Mouse (Mus musculus): ENCODE measurements around the gene Ttbk2. TPM values are rescaled to one million over a fixed set of nuclear protein-coding genes. Genes with fewer than 3 reads are reported as not detected.

The Ttbk2 gene
- polyA plus RNA-seq, 1 experiment from 2014 or later: 4.9 TPM

DNA sequence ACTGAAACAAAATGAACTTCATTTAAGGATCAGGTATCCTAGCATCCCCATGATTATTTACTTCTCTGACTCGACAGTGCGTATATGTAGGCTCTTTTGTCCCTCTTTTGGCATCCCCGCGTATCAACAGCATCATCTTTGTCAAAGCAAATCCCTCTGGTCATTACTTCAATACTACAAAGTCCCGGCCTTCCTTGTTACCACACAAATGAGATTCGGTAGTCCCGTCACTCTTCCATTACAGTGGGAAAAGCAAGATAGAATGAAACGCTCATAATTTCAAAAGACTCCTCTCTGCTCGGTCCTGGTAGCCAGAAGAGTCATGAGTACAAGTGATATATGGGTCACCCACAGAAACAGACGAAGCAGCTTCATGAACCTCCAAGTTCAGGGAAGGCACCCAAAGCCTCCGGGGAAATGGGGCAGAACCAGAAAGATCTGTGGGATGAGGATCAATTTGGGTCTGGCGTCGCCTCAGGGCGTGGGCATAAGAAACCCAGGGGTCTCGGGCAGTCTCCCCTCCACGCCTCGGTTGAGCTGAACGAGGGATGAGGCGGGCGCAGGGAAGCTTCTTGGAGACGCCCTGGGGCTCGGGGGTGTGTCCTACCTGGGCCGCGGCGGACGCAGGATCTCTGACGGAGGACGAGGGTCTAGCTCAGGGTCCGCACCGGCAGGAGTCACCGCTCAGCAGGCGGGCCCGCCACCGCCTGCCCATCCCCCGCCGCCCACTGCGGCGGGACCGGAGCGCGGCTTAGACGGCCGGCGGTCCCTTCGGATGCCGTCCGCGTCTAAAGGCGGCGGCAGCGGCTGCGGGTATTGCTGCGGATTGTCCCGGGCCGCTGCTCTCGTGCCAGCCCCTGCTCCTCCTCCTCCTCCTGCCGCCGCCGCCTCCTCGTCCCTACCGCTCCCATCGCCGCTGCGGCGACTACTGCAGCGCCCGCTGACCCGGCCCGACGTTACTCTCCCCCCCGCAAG is 668 bp downstream of the Ttbk2 start, which contains the start of gene Cdan1:
Gene Cdan1 (minus strand): TSS at position 680 of the 975 bp plus-strand sequence.
- Histone ChIP-seq H3K4me1 (peaks cover 14% of the 10 kb centered on the region), H3K9me3 (no peaks in the 10 kb centered on the region), H3K36me3 (replicated peaks) (no peaks in the 10 kb centered on the region), H3K27ac (replicated peaks) (peak within 1 kb of the TSS; percentile 91), H3K27me3 (replicated peaks; ENCODE audit: low read depth, poor library complexity, severe bottlenecking) (no peaks in the 10 kb centered on the region), H3K4me3 (peak within 1 kb of the TSS; percentile 95)
- WGBS: under 1% methylated on average over 70 of the region's 71 CpGs
- peak; percentile 69 for DNase-seq (ENCODE audit: low spot score)

DNA sequence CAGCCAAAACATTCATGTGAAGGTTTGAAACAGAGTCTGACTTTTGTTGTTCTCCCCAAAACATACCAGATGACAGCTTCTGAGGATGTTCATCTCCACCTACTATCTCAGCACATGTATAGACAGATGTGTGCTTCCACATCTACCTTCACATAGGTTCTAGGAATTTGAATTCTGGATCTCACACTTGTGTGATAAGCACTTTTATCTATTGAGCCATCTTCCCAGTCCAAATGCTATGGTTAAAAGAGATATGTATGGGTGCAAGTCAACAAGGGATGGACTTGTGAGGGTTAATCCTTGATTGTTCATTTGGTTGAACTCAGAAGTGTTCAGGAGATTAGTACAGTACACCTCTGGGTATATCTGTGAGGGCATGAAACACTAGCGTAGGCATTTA is 5.1 kb downstream of the Ttbk2 start:
- DNase-seq (ENCODE audit: low spot score): no peak
- Histone ChIP-seq H3K4me3 (no peak overlapping the region), H3K4me1 (peaks cover 8% of the 10 kb centered on the region), H3K9me3 (no peaks in the 10 kb centered on the region), H3K27me3 (replicated peaks; ENCODE audit: low read depth, poor library complexity, severe bottlenecking) (no peaks in the 10 kb centered on the region), H3K36me3 (replicated peaks) (no peaks in the 10 kb centered on the region), H3K27ac (replicated peaks) (no peak overlapping the region)
- WGBS: 96% methylated on average over 1 of the region's 1 CpGs

- no peaks in the 10 kb centered on the region for H3K36me3 ChIP-seq (replicated peaks)
- WGBS: 83% methylated on average over 4 of the region's 4 CpGs
- no peaks in the 10 kb centered on the region for H3K27me3 ChIP-seq (replicated peaks; ENCODE audit: low read depth, poor library complexity, severe bottlenecking)
- DNase-seq (ENCODE audit: low spot score): no peak
- H3K27ac ChIP-seq (replicated peaks): no peak overlapping the region
- no peak overlapping the region for H3K4me3 ChIP-seq
- H3K9me3 ChIP-seq: no peaks in the 10 kb centered on the region
- H3K4me1 ChIP-seq: peaks cover 3% of the 10 kb centered on the region
These were observed 6.4 kb downstream of the Ttbk2 start for GRCm38 (mm10) chr2:120843990-120844389.

DNA sequence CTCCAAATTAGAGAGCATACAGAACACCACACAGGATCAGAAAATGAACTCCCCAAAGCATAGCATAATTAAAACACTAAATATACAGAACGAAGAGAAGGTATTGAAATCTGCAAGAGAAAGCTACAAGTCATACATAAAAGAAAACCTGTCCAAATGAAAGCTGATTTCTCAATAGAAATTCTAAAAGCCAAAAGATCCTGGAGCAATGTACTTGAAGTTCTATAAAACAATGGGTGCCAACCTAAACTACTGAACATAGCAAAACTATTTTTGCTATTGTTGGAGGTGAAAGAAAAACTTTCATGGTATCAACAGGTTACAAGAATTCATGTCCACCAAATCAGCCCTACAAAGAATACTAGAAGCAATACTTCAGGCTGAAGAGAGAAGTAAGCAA is 9.2 kb downstream of the Ttbk2 start:
- Histone ChIP-seq H3K4me1 (no peaks in the 10 kb centered on the region), H3K27me3 (replicated peaks; ENCODE audit: low read depth, poor library complexity, severe bottlenecking) (no peaks in the 10 kb centered on the region), H3K27ac (replicated peaks) (no peak overlapping the region), H3K4me3 (no peak overlapping the region), H3K9me3 (peaks cover 8% of the 10 kb centered on the region; the same call in 1 of the 2 replicates), H3K36me3 (replicated peaks) (peaks cover 6% of the 10 kb centered on the region; the same call in 1 of the 2 replicates)
- WGBS: 85% methylated on average over 1 of the region's 1 CpGs
- DNase-seq (ENCODE audit: low spot score): no peak

DNA sequence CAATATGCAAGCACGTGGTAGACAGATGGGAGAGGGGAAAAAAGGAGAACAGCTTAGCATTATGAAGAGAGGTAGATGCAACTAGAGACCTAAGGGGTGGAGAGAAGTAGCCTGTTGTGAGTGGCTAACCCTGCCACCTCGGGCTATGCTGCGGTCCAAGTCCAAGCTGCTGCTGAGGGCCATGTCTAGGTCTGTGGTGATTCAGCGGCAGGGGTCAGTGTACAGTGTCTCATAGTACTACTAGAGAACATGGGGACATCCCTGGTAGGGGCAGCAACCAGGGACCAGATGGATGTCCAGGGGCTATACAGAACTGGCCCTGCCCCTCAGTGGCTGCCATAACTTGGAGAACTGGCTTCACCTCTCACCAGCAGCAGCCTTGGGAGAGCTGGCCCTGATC is 15.2 kb downstream of the Ttbk2 start:
- WGBS: 96% methylated on average over 4 of the region's 4 CpGs
- Histone ChIP-seq H3K9me3 (peaks cover 8% of the 10 kb centered on the region; the same call in 1 of the 2 replicates), H3K4me1 (no peaks in the 10 kb centered on the region), H3K27me3 (replicated peaks; ENCODE audit: low read depth, poor library complexity, severe bottlenecking) (no peaks in the 10 kb centered on the region), H3K4me3 (no peak overlapping the region), H3K36me3 (replicated peaks) (peaks cover 30% of the 10 kb centered on the region), H3K27ac (replicated peaks) (no peak overlapping the region)
- DNase-seq (ENCODE audit: low spot score): no peak

DNA sequence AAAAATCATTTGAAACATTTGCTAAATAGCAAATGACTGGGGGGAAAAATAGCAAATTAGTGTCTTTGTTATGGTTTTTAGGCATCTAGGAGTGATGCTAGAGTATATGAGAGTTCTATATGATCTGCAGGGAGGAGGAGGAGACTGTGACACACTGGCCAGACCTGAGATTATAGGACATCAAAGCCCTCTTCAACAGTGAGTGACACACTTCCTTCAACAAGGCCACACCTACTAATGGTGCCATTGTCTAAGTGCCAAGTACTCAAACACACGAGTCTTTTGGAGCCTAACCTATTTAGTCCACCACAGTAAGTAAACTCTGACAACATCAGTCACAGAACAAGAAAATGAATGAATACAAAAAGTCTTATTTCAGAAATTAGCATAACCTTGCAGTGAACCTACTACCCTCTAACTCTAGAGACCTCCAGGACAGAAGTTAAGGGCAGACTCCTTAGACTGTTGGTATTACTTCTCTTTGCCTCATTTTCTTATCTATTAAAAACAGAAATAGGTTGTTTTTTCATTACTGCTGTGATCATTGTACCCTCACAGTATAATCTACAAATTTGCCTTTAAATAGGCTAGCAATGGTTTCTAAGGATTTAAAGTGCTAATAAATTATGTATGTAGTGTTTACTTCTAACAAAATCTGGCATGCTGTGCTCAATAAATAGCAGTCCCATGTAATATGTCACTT is 23.3 kb downstream of the Ttbk2 start:
- no peak for DNase-seq (ENCODE audit: low spot score)
- 69% methylated on average over 1 of the region's 1 CpGs for WGBS
- no peak overlapping the region for H3K4me3 ChIP-seq
- no peaks in the 10 kb centered on the region for H3K4me1 ChIP-seq
- H3K27me3 ChIP-seq (replicated peaks; ENCODE audit: low read depth, poor library complexity, severe bottlenecking): no peaks in the 10 kb centered on the region
- H3K27ac ChIP-seq (replicated peaks): no peak overlapping the region
- peaks cover 17% of the 10 kb centered on the region for H3K36me3 ChIP-seq (replicated peaks)
- H3K9me3 ChIP-seq: no peaks in the 10 kb centered on the region

- no peak overlapping the region for H3K27ac ChIP-seq (replicated peaks)
- H3K4me3 ChIP-seq: no peak overlapping the region
- no peaks in the 10 kb centered on the region for H3K4me1 ChIP-seq
- no peak for DNase-seq (ENCODE audit: low spot score)
- H3K9me3 ChIP-seq: no peaks in the 10 kb centered on the region
- peaks cover 47% of the 10 kb centered on the region for H3K36me3 ChIP-seq (replicated peaks)
- no peaks in the 10 kb centered on the region for H3K27me3 ChIP-seq (replicated peaks; ENCODE audit: low read depth, poor library complexity, severe bottlenecking)
- WGBS: 91% methylated on average over 2 of the region's 2 CpGs
These were observed 80.0 kb downstream of the Ttbk2 start for GRCm38 (mm10) chr2:120770265-120770935.

GRCm38 (mm10) chr2:120761922-120762321 is 88.5 kb downstream of the Ttbk2 start:
- DNase-seq (ENCODE audit: low spot score): no peak
- Histone ChIP-seq H3K27ac (replicated peaks) (no peak overlapping the region), H3K4me1 (no peaks in the 10 kb centered on the region), H3K9me3 (no peaks in the 10 kb centered on the region), H3K36me3 (replicated peaks) (peaks cover 26% of the 10 kb centered on the region), H3K4me3 (no peak overlapping the region), H3K27me3 (replicated peaks; ENCODE audit: low read depth, poor library complexity, severe bottlenecking) (no peaks in the 10 kb centered on the region)

- DNase-seq (ENCODE audit: low spot score): no peak
- Histone ChIP-seq H3K4me3 (no peak overlapping the region), H3K36me3 (replicated peaks) (peaks cover 70% of the 10 kb centered on the region), H3K27ac (replicated peaks) (no peak overlapping the region), H3K9me3 (no peaks in the 10 kb centered on the region), H3K4me1 (no peaks in the 10 kb centered on the region), H3K27me3 (replicated peaks; ENCODE audit: low read depth, poor library complexity, severe bottlenecking) (no peaks in the 10 kb centered on the region)
- WGBS: 92% methylated on average over 2 of the region's 2 CpGs
These were observed 102.4 kb downstream of the Ttbk2 start for GRCm38 (mm10) chr2:120748041-120748440.

GRCm38 (mm10) chr2:120745496-120745895 is 104.9 kb downstream of the Ttbk2 start:
- H3K36me3 ChIP-seq (replicated peaks): peaks cover 65% of the 10 kb centered on the region
- no peak for DNase-seq (ENCODE audit: low spot score)
- 93% methylated on average over 1 of the region's 1 CpGs for WGBS
- H3K27ac ChIP-seq (replicated peaks): no peak overlapping the region
- H3K4me1 ChIP-seq: no peaks in the 10 kb centered on the region
- no peaks in the 10 kb centered on the region for H3K27me3 ChIP-seq (replicated peaks; ENCODE audit: low read depth, poor library complexity, severe bottlenecking)
- no peaks in the 10 kb centered on the region for H3K9me3 ChIP-seq
- H3K4me3 ChIP-seq: no peak overlapping the region

DNA sequence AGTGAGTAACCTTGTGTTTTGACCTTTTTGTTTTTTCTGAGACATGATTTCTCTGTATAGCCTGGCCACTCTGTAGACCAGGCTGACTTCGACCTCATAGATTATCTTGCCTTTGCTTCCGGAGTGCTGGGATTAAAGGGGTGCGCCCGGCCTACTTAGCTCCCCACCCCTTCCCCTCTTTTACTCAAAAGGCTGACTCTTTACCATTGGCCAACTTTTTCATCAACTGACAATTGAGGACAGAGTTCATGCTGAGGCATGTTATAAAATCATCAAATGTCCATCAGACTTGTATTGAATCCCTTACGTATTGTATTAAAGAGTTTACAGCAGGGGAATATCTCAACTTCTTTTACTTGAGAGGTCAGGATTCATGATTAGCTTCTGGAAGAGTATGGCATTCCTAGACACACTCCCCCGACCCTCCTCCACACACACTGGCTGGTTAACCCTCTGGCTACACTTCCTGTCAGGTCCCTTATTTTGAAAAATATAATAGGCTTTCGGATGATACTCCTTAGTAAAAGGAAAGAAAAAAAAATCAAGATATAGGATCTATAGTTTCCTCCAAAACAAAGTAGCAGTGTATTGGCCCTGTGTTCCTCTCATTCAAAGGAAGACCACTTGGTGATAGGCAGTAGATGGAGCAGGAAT is 118.4 kb downstream of the Ttbk2 start:
- Histone ChIP-seq H3K4me3 (peak overlapping the region; percentile 100), H3K27me3 (replicated peaks; ENCODE audit: low read depth, poor library complexity, severe bottlenecking) (no peaks in the 10 kb centered on the region), H3K36me3 (replicated peaks) (peaks cover 19% of the 10 kb centered on the region), H3K9me3 (no peaks in the 10 kb centered on the region), H3K4me1 (peaks cover 35% of the 10 kb centered on the region), H3K27ac (replicated peaks) (peak overlapping the region; percentile 91)
- no peak for DNase-seq (ENCODE audit: low spot score)
- WGBS: 41% methylated on average over 7 of the region's 7 CpGs
